Mouse (Mus musculus): ENCODE data around the gene Fer1l5.

Gene Fer1l5

DNA sequence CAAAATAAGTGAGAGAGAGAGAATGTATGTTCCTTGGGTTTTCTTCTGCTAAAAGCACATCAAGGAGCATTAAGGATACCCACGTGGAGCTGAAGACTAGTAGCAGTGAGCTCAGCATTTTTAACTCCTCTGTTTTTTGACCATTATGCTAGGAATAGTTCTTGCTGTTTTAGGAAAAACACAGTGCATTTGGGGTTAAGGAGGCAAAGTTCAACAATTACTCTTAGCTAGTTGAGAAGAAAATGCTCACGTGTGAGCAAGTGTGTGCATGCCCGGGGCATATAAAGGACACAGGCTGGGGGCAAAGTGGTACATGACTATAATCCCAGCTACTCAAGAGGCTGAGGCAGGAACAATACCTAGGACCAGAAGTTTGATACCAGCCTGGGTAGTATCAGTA lies 61.5 kb downstream of the Fer1l5 start:
- no peak for DNase-seq

- no peak for DNase-seq
Measured at GRCm38 (mm10) chr1:36435071-36435470, 63.0 kb downstream of the Fer1l5 start.

DNA sequence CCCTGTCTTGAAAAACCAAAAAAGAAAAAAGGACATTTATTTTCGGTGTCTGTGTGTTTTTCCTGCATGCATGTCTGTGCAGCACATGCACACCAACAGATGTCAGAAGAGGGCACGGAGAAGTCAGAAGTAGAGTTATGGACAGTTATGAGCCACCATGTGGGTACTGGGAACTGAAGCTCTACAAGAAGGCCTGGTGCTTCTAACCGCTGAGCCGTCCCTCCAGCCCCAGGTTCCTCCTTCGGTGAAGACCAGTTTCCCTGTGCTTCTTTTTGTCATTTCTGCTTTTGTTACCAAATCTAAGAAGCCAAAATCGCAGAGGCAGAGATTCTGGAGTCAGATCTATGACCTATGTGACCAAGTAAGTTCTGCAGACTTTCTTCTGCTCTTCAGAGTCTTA lies 64.4 kb downstream of the Fer1l5 start:
- DNase-seq, result no peak

GRCm38 (mm10) chr1:36437223-36437622 lies 65.1 kb downstream of the Fer1l5 start:
- DNase-seq, result no peak

DNA sequence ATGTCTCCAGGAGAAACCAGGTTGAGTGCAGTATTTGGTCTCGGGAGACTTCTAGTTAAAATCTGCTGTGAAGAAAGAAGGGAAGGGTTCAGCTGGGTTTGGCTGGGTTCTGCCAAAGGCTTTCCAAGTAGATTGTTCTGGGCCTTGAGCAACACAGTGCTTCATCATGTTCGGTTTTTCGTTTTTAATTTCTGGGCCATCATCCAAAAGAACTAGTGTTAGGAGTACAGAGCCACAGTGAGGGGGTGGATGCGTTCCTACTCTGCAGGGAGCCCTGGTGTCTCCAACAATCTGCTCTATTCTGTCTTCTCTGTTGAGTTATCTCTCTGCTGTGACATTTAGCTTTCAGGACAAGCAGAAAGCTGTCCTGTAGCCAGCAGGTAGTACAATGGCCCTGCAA lies 69.0 kb downstream of the Fer1l5 start:
- DNase-seq, result peak; percentile 84

DNA sequence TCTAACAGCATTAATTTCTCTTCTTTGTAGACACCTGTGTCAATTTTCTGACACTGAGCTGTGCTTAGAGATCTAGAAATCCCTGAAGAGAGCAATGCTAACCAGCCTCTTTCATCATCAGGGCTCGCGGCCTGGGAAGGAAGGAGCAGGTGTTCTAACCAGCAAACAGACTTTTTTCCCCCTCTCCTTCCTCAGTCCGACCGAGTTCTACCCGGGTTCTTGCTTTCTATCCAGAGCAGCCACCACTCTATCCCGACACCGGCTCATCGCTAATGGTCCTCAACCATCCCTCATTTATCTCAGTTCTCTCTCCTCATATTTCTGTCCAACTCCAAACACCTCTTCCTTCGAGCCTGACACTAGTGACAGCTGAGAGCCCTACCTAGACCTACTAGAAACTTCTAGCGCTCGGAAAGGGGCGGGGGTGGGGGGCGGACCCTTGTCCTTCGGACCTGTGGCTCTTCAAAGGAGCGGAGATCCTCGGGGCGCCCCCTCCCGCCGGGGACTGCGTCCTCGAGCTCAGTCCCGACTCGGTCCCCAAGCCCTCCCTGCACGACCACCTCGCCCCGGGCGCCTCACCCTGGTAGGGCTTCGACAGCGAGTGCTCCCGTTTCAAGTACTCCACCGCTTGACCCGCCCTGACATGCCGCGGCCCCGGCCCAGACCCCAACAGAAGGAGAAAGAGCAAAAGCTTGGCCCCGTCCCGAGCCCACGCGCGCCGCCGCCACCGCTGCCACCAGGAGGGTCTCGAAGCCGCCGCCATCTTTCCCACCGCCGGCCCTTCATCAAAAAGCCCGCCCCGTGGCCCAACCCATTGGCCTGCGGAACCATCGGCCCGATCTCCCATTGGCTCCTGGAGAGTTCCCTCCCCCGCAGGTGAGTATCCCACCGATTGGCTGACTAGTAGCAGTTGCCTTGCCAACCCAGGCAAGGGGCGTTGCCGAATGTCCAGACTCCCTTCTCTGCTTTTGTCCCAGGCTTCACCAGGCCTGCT lies 72.7 kb downstream of the Fer1l5 start, which contains the start of gene Lman2l:
TSS of gene Lman2l (minus strand) at position 801 of the 994 bp plus-strand sequence.
- peak; percentile 97 for DNase-seq

- DNase-seq, result no peak
Measured at GRCm38 (mm10) chr1:36445508-36445907, 73.4 kb downstream of the Fer1l5 start.

DNA sequence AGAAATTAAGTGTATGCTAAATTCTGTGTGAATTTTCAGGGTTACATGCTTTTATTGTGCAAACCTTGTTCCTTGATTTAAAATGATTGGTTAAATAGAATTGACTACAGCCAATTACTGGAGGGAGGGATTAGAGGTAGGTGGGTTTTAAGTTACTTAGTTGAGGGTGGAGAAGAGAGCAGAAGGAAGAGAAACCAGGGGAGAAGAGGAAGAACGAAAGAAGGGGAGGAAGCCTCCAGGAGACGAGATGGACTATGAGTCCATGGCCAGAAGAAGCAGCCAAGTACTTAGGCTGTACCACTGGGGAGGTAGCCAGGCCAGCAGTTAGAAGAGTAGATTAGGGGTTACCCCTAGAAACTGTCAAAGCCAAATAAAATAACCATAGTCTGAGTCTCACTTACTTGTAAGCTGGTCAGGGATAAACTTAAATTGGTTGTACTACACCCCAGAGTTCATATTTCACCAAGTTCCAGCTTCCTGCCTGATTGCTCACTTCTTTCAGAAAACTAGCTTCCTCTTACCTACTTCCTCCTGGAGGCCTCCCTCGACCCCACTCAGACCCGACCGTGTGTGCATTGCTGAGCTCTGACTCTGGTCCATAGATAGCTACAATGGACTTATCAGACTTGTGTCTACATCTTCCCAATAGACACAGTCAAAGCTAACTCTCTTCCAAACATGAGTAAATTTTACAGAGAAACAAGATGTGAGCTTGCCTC lies 74.2 kb downstream of the Fer1l5 start:
- DNase-seq, result peak; percentile 19

- DNase-seq, result no peak
Measured at GRCm38 (mm10) chr1:36446841-36447240, 74.8 kb downstream of the Fer1l5 start.

- no peak for DNase-seq
Measured at GRCm38 (mm10) chr1:36454055-36454815, 82.1 kb downstream of the Fer1l5 start.

- no peak for DNase-seq
Measured at GRCm38 (mm10) chr1:36457388-36458014, 85.4 kb downstream of the Fer1l5 start.

DNA sequence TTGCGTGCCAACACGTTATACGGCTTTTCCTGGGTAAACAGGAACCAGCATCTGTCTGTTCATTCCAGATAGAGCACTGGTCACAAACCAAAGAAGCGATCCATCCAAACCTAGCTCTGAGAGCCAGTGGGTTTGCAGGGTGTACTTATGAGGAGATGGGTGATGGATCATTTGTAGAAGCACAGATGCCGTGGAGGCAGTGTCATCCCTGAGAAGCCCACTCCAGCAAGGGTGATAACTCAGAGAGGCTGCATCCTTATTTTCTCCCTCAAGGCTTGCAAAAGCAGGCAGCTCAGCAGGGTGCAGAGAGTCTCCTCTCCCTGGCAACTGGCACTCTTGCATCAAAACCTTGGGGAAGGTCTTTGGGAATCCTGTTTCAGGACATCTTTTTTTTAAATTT lies 86.1 kb downstream of the Fer1l5 start:
- DNase-seq, result no peak

DNA sequence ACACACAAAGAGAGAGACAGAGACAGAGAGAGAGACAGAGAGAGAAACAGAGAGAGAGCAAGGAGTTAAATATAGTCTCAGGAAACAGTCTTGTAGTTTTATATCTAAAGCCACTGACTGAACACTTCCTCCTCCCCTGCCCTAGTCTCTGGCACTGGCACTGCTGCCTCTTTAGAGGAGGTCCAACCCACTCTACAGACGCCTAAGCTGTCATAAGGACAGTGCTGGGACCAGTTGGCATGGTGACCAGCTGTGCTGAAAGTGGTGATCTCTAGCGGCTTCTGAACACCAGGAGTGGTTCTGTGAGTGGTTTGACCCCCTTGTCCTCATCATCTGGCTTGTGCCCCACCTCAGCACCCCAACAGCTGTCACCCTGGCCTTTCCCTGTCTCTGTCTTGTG lies 89.7 kb downstream of the Fer1l5 start:
- no peak for DNase-seq

- no peak for DNase-seq
Measured at GRCm38 (mm10) chr1:36465641-36466160, 93.6 kb downstream of the Fer1l5 start.

- no peak for DNase-seq
Measured at GRCm38 (mm10) chr1:36467446-36467845, 95.4 kb downstream of the Fer1l5 start.

DNA sequence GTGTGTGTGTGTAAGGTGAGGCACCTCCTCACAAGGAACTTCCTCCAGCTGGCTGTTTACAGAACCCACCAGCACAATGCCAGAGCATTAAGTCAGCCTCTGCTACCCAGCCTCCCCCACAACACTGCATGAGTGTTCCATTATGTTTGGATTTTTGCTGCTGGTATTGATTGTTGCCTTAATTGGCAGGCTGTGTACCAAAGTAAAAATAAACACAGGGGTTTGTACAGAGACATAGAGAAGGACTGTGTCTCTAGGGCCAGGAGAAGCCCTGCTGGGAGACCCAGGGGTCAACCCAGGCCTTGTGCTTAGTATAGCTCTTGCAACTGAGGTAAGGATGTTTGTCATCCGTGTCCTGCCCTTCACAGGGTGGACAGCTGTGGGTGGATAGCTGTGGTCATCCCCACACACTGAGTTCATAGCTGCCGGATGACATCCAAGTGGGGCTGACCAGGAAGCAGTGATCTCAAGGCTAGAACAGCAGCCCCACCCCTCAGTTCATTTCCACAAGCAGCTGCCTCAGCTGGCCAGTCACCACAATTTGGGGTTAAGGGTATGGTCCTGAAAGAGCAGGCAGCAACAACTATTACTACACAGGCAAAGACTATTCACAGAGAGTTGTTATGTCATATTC lies 97.8 kb downstream of the Fer1l5 start:
- peak; percentile 46 for DNase-seq

DNA sequence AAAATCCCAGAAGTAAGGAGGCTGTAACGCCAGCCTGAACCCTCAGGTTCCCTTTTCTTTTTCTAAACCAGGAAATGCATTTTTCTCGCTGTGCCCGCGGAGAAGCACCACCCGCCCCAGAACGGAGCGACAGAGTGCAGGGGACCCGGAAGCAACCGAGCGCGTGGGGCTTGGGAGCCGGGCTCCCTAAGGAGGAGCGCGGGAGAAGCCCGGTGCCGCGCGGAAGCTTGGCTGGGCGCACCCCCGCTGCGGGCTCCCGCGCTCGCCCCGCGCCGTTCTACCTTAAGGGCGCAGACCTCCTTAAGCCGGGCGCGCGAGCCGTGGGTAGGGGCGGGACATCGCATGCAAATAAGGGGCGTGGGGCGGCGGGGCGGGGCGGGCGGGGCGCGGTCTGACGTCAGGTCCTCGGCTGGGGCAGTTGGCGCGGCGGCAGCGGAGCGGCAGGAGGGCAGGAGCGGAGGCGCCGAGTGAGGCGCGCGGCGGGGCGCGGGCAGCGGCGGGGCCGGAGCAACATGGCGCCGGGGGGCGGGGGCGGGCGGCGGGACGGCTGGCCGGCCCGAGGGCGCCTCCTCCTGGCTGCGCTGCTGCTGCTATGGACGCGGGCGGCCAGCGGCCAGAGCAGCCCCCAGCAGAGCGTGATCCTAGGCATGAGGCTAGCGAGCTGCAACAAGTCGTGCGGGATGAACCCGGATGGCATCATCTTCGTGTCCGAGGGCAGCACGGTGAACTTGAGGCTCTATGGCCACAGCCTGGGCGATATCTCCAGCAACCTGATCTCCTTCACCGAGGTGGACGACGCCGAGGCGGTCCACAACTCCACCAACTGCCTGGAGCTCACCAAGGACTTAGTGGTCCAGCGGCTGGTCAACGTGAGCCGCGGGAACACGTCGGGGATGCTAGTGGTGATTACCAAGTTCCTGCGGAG lies 99.4 kb downstream of the Fer1l5 start, which contains the start of gene Cnnm4:
TSS of gene Cnnm4 (plus strand) at position 440 of the 925 bp plus-strand sequence.
- DNase-seq, result peak; percentile 86
